Mouse (Mus musculus) liver, embryonic 14.5 days (tissue): ENCODE data around the gene Tfip11.

Experiments used
- CTCF ChIP-seq: IDR thresholded peaks from 2 replicates; pipeline ENCODE4 v1.5.1; 2016; ENCODE audit warnings: antibody characterized with exemption, low read depth, control low read depth
- EP300 ChIP-seq: IDR thresholded peaks from 2 replicates; pipeline ENCODE4 v1.6.1; 2016; ENCODE audit warnings: antibody characterized with exemption, low read depth

DNA sequence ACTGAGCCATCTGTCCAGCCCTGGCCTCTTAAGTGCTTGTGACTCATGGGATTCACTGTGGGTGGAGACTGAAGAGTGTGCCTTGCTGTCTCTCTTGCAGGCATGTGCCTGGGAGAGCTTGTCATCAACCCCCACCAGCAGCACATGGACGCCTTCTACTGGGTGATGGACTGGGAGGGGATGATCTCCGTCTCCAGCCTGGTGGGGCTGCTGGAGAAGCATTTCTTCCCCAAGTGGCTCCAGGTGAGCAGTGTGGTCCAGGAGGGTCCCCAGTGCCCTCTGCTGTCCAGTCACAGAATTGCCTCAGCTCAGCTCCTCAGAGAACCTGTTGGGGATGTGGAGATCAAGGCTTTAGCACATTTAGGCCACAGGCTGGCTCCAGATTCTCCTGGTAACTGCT is 9.3 kb downstream of the Tfip11 start:
- TF ChIP-seq CTCF = peak; percentile 83
- TF ChIP-seq EP300 = no peak
